Mouse (Mus musculus): ENCODE data around the gene Dnttip2. TPM values are rescaled to one million over a fixed set of nuclear protein-coding genes. Genes with fewer than 3 reads are reported as not detected.

The Dnttip2 gene
- total RNA-seq, 2 experiments from 2014 or later: 28.1 to 29.9 TPM

- no peak for DNase-seq
These were observed 59.3 kb downstream of the Dnttip2 start for GRCm38 (mm10) chr3:122333493-122333892.

GRCm38 (mm10) chr3:122333902-122334301, 59.7 kb downstream of the Dnttip2 start:
- no peak for DNase-seq

GRCm38 (mm10) chr3:122334375-122334774, 60.2 kb downstream of the Dnttip2 start:
- no peak for DNase-seq

Small RNAs within 50 kb of the gene (microRNA-seq; reads per million reads assigned to microRNA genes)
- gene Gm22903: 0 reads per million in 2 experiments
- gene Mir760: 909 to 1,565 reads per million in 2 experiments

Other genes with a start within 250 kb of the Dnttip2 start
- 1 to 10 TPM; 1.4 to 2.2 TPM for gene Abca4, start 229.9 kb upstream of the Dnttip2 start, total RNA-seq (2021)
- 10 to 100 TPM; 79.2 to 84.4 TPM for gene Gclm, start 28.8 kb upstream of the Dnttip2 start, total RNA-seq (2021)
- 1 to 10 TPM; 8.0 to 9.1 TPM for gene Bcar3, start 19.7 kb downstream of the Dnttip2 start, total RNA-seq (2021)

Measured in layer of hippocampus, postnatal 36 days (tissue).